Mouse (Mus musculus) midbrain, embryonic 15.5 days (tissue): ENCODE results near the gene Gm10057. TPM values are rescaled to one million over a fixed set of nuclear protein-coding genes. Genes with fewer than 3 reads are reported as not detected.
"Not testable (repeated sequence)": the region's sequence is repeated elsewhere in the genome, so short reads cannot be mapped to it uniquely, and the experiment has no call there.

Experiments
- ATAC-seq: fragments of 200-750 bp; cut with Nextera tagmentation; replicated peaks from 2 replicates; pipeline ENCODE4 v1.8.0; 2017; ENCODE audit warnings: moderate TSS enrichment
- H3K27ac ChIP-seq: fragments of 300-500 bp; sonication (generic); 2 replicates; pipeline ENCODE4 v1.5.1; 2015; ENCODE audit warnings: mild to moderate bottlenecking, inconsistent platforms
- H3K27me3 ChIP-seq: fragments of 300-500 bp; sonication (generic); replicated peaks from 2 replicates; pipeline ENCODE4 v1.6.1; 2015; ENCODE audit warnings: inconsistent platforms
- H3K36me3 ChIP-seq: fragments of 300-500 bp; sonication (generic); replicated peaks from 2 replicates; pipeline ENCODE4 v1.6.1; 2015; ENCODE audit warnings: inconsistent platforms
- H3K4me1 ChIP-seq: fragments of 300-500 bp; sonication (generic); 2 replicates; pipeline ENCODE4 v1.6.1; 2015; ENCODE audit warnings: inconsistent platforms
- H3K4me2 ChIP-seq: fragments of 300-500 bp; sonication (generic); 2 replicates; pipeline ENCODE4 v1.6.1; 2015; ENCODE audit warnings: inconsistent platforms, mild to moderate bottlenecking, moderate library complexity
- H3K4me3 ChIP-seq: fragments of 300-500 bp; sonication (generic); 2 replicates; pipeline ENCODE4 v1.5.1; 2015; ENCODE audit warnings: mild to moderate bottlenecking, inconsistent platforms
- H3K9ac ChIP-seq: fragments of 300-500 bp; sonication (generic); 2 replicates; pipeline ENCODE4 v1.6.1; 2015; ENCODE audit warnings: mild to moderate bottlenecking, inconsistent platforms
- H3K9me3 ChIP-seq: fragments of 300-500 bp; sonication (generic); 2 replicates; pipeline ENCODE4 v1.6.1; 2016; ENCODE audit warnings: inconsistent platforms
- polyA plus RNA-seq: library from polyadenylated mRNA; unstranded; fragments of >200 nt; fragmentation: Nextera tagmentation; extraction: Ambion mirVana; gene quantifications from 2 replicates; pipeline ENCODE4 v1.2.1, GENCODE M21; 2015

Gene Gm10057
- not detected in 2 replicates for polyA plus RNA-seq

DNA sequence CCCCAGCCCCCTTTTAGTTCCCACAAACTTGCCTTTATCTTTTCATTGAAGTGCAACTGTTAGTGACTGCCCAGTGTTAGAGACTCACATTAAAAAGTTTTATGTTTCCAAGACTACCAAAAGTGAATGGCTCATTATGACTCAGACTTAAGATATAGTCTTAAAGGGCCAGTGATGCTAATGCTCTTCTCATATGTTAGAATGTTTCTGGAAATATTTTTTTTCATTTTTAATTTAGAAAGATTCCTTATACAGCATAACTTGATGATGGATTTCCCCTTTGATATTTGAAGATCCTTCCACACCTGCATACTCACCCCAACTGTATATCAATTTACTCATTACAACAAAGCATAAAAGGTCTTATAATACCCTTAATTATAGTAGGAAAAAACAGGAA, at the start of gene Gm10057:
TSS of gene Gm10057 (minus strand) at position 101 of the 400 bp plus-strand sequence.
- not testable (repeated sequence) for H3K27me3 ChIP-seq, ATAC-seq, H3K9me3 ChIP-seq, H3K4me1 ChIP-seq, H3K9ac ChIP-seq, H3K4me3 ChIP-seq, H3K36me3 ChIP-seq, H3K4me2 ChIP-seq, H3K27ac ChIP-seq

DNA sequence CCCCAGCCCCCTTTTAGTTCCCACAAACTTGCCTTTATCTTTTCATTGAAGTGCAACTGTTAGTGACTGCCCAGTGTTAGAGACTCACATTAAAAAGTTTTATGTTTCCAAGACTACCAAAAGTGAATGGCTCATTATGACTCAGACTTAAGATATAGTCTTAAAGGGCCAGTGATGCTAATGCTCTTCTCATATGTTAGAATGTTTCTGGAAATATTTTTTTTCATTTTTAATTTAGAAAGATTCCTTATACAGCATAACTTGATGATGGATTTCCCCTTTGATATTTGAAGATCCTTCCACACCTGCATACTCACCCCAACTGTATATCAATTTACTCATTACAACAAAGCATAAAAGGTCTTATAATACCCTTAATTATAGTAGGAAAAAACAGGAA, 21.1 kb downstream of the Gm10057 start, which contains the start of gene 4921511M17Rik:
TSS of gene 4921511M17Rik (minus strand) at position 101 of the 400 bp plus-strand sequence.
- H3K9ac ChIP-seq, H3K4me2 ChIP-seq, ATAC-seq: not testable (repeated sequence)

DNA sequence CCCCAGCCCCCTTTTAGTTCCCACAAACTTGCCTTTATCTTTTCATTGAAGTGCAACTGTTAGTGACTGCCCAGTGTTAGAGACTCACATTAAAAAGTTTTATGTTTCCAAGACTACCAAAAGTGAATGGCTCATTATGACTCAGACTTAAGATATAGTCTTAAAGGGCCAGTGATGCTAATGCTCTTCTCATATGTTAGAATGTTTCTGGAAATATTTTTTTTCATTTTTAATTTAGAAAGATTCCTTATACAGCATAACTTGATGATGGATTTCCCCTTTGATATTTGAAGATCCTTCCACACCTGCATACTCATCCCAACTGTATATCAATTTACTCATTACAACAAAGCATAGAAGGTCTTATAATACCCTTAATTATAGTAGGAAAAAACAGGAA, 42.3 kb downstream of the Gm10057 start, which contains the start of gene Samt1:
TSS of gene Samt1 (minus strand) at position 101 of the 400 bp plus-strand sequence.
- not testable (repeated sequence) for ATAC-seq, H3K9me3 ChIP-seq, H3K4me3 ChIP-seq, H3K9ac ChIP-seq, H3K27ac ChIP-seq, H3K36me3 ChIP-seq, H3K4me2 ChIP-seq, H3K4me1 ChIP-seq, H3K27me3 ChIP-seq

More for the DNA sequence above, 21.1 kb downstream of the Gm10057 start, which contains the start of gene 4921511M17Rik:
- not testable (repeated sequence) for H3K27me3 ChIP-seq, H3K4me3 ChIP-seq, H3K9me3 ChIP-seq, H3K36me3 ChIP-seq, H3K4me1 ChIP-seq, H3K27ac ChIP-seq

Other genes starting within 250 kb of the Gm10057 start
- 29.1 and 30.9 TPM in 2 replicates for gene Spin2c, start 222.8 kb downstream of the Gm10057 start, polyA plus RNA-seq
- gene Samt1, start 42.4 kb downstream of the Gm10057 start, polyA plus RNA-seq: not detected in 2 replicates
- not detected in 2 replicates for gene 4921511M17Rik, start 21.2 kb downstream of the Gm10057 start, polyA plus RNA-seq
- not detected in 2 replicates for gene Gm15140, start 65.6 kb upstream of the Gm10057 start, polyA plus RNA-seq